Mouse (Mus musculus) limb, embryonic 12.5 days (tissue): ENCODE measurements at regions not wholly inside any gene's neighbourhood (a gene's known extent, or its start where the extent isn't known, plus 50 kb on each side); places are given as distances from the start of the nearest gene placed in this dataset.

Experiments
- ATAC-seq: fragments of 200-750 bp; cut with Nextera tagmentation; 2 replicates; pipeline ENCODE4 v1.8.0; 2017; ENCODE audit warnings: low read depth, moderate TSS enrichment; ENCODE audit not compliant: insufficient number of reproducible peaks, insufficient read depth, low FRiP score, low TSS enrichment
- H3K27ac ChIP-seq: fragments of 300-500 bp; sonication (generic); 2 replicates; pipeline ENCODE4 v1.5.1; 2016; ENCODE audit warnings: mild to moderate bottlenecking, moderate library complexity
- H3K27me3 ChIP-seq: fragments of 300-500 bp; sonication (generic); 2 replicates; pipeline ENCODE4 v1.6.1; 2016; ENCODE audit warnings: mild to moderate bottlenecking, moderate library complexity
- H3K36me3 ChIP-seq: fragments of 300-500 bp; sonication (generic); 2 replicates; pipeline ENCODE4 v1.6.1; 2016; ENCODE audit warnings: mild to moderate bottlenecking, moderate library complexity
- H3K4me1 ChIP-seq: fragments of 300-500 bp; sonication (generic); replicated peaks from 2 replicates; pipeline ENCODE4 v1.6.1; 2016
- H3K4me2 ChIP-seq: fragments of 300-500 bp; sonication (generic); 2 replicates; pipeline ENCODE4 v1.6.1; 2016; ENCODE audit warnings: mild to moderate bottlenecking, moderate library complexity
- H3K4me3 ChIP-seq: fragments of 300-500 bp; sonication (generic); replicated peaks from 2 replicates; pipeline ENCODE4 v1.5.1; 2016; ENCODE audit warnings: mild to moderate bottlenecking
- H3K9ac ChIP-seq: fragments of 300-500 bp; sonication (generic); replicated peaks from 2 replicates; pipeline ENCODE4 v1.6.1; 2016; ENCODE audit warnings: mild to moderate bottlenecking, moderate library complexity
- H3K9me3 ChIP-seq: fragments of 300-500 bp; sonication (generic); 2 replicates; pipeline ENCODE4 v1.6.1; 2016; ENCODE audit warnings: mild to moderate bottlenecking, moderate library complexity
- WGBS: fragments of 180-500 bp; shearing (Covaris S2); methylation state at CpG from one replicate; pipeline ENCODE4 v1.1.7; 2016; 5-methylcytosine and 5-hydroxymethylcytosine counted together

GRCm38 (mm10) chr1:57032407-57032806 is 54.0 kb upstream of the Satb2 start:
- Histone ChIP-seq H3K4me3 (no peak overlapping the region), H3K4me1 (peaks cover 12% of the 10 kb centered on the region), H3K9me3 (no peaks in the 10 kb centered on the region), H3K36me3 (no peaks in the 10 kb centered on the region), H3K27ac (no peak overlapping the region), H3K27me3 (0 out of 2 replicates have a peak, but pooled peaks cover 4% of the 10 kb centered on the region), H3K9ac (no peak overlapping the region), H3K4me2 (no peak overlapping the region)
- WGBS, result 88% methylated on average over 2 of the region's 2 CpGs
- ATAC-seq, result no peak

GRCm38 (mm10) chr1:57033244-57033643 is 54.8 kb upstream of the Satb2 start:
- no peak overlapping the region for H3K4me2 ChIP-seq
- peaks cover 12% of the 10 kb centered on the region for H3K4me1 ChIP-seq
- H3K4me3 ChIP-seq, result no peak overlapping the region
- ATAC-seq, result no peak
- 88% methylated on average over 2 of the region's 2 CpGs for WGBS
- H3K9me3 ChIP-seq, result no peaks in the 10 kb centered on the region
- H3K27ac ChIP-seq, result no peak overlapping the region
- no peaks in the 10 kb centered on the region for H3K36me3 ChIP-seq
- H3K9ac ChIP-seq, result no peak overlapping the region
- peaks cover 7% of the 10 kb centered on the region; the same call in 1 of the 2 replicates for H3K27me3 ChIP-seq

DNA sequence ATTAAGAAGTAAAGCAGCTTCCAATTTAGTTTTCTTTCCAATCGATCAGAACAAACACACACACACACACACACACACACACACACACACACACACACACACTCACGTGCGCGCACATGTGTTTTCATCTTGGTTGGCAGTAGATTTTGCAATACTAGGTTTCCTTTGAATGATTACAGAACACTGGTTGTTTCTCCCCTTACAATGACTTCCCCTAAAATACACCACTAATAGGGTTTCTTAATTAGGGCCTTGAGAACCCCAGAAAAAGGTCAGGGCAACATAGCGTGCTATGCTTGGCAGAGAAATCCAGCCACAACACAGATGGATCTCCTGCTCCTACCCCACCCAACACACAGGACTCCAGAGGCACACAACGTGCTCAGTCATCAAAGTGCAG is 56.0 kb upstream of the Satb2 start:
- Histone ChIP-seq H3K4me1 (peaks cover 12% of the 10 kb centered on the region), H3K4me2 (no peak overlapping the region), H3K4me3 (no peak overlapping the region), H3K9ac (no peak overlapping the region), H3K9me3 (no peaks in the 10 kb centered on the region), H3K36me3 (no peaks in the 10 kb centered on the region), H3K27me3 (peaks cover 7% of the 10 kb centered on the region; the same call in 1 of the 2 replicates), H3K27ac (no peak overlapping the region)
- WGBS, result 71% methylated on average over 6 of the region's 6 CpGs
- no peak for ATAC-seq

DNA sequence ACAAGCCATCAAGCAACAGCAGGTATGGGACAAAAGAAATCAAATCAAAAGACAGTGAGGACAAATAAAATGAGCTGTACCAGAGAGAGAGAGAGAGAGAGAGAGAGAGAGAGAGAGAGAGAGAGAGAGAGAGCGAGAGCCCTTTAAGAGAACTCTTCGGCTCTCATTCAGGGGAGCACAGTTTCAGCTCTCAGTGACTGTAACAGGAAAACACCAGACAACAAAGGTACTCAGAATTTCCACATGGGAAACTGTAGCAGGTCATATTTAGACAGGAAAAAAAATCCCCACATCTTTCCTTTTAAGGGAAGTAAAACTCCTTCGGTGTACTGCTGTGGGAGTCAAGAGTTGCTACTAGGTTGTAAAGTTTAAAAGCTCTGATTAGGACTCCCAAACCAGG is 57.9 kb upstream of the Satb2 start:
- no peaks in the 10 kb centered on the region for H3K9me3 ChIP-seq
- peaks cover 12% of the 10 kb centered on the region for H3K4me1 ChIP-seq
- H3K4me2 ChIP-seq, result no peak overlapping the region
- 0 out of 2 replicates have a peak, but pooled peaks have one; percentile 31 for ATAC-seq
- no peak overlapping the region for H3K27ac ChIP-seq
- H3K4me3 ChIP-seq, result no peak overlapping the region
- WGBS, result 55% methylated on average over 3 of the region's 3 CpGs
- no peaks in the 10 kb centered on the region for H3K36me3 ChIP-seq
- H3K27me3 ChIP-seq, result peaks cover 12% of the 10 kb centered on the region; the same call in 1 of the 2 replicates
- H3K9ac ChIP-seq, result no peak overlapping the region

GRCm38 (mm10) chr1:57040201-57040600 is 61.8 kb upstream of the Satb2 start:
- H3K4me3 ChIP-seq, result no peak overlapping the region
- H3K4me1 ChIP-seq, result peaks cover 12% of the 10 kb centered on the region
- H3K4me2 ChIP-seq, result no peak overlapping the region
- no peak overlapping the region for H3K9ac ChIP-seq
- H3K27ac ChIP-seq, result no peak overlapping the region
- H3K27me3 ChIP-seq, result peaks cover 12% of the 10 kb centered on the region
- ATAC-seq, result no peak
- 34% methylated on average over 8 of the region's 8 CpGs for WGBS
- H3K9me3 ChIP-seq, result no peaks in the 10 kb centered on the region
- H3K36me3 ChIP-seq, result no peaks in the 10 kb centered on the region

DNA sequence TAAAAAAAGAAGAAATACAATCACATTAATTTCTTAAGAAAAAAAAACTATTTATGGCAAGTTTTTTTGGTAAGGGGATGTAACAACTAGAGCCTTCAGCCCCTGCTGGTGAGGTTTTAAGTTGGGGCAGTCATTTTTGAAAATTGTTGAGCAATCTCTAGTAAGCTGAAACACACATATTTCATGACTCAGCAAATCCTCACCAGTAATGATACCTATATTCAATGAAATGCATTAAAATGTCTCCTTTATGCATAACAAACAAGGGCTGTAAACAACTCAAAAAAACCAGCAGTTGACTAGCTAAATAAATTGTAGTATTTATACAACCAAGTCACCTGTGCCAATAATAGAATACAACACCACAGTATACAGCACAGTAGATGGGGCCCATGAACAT is 63.1 kb upstream of the Satb2 start:
- no peak for ATAC-seq
- Histone ChIP-seq H3K36me3 (no peaks in the 10 kb centered on the region), H3K9me3 (no peaks in the 10 kb centered on the region), H3K27ac (no peak overlapping the region), H3K9ac (no peak overlapping the region), H3K4me3 (no peak overlapping the region), H3K27me3 (peaks cover 12% of the 10 kb centered on the region), H3K4me2 (no peak overlapping the region), H3K4me1 (peaks cover 6% of the 10 kb centered on the region; the same call in 1 of the 2 replicates)

DNA sequence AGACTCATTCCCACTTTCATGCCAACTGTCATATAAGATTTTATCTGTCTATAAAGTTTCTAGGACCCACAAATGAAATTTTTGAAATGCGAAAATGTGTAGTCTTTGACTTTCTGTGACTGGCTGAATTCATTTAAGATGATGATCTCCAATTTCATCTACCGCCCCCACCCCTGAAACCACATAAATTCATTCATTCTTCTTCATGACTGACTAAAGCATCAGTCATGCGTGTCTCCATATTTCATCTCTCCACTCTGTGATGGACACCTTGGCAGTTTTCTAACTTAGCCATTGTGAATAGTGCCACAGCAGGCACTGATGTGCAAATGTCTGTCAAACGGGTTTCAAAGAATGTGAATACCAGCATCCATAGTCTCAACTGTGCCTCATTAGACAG is 75.4 kb upstream of the Satb2 start:
- H3K4me3 ChIP-seq, result no peak overlapping the region
- H3K9ac ChIP-seq, result no peak overlapping the region
- no peaks in the 10 kb centered on the region for H3K9me3 ChIP-seq
- 89% methylated on average over 4 of the region's 4 CpGs for WGBS
- no peaks in the 10 kb centered on the region for H3K36me3 ChIP-seq
- no peaks in the 10 kb centered on the region for H3K27me3 ChIP-seq
- H3K4me1 ChIP-seq, result no peaks in the 10 kb centered on the region
- H3K27ac ChIP-seq, result no peak overlapping the region
- no peak overlapping the region for H3K4me2 ChIP-seq
- ATAC-seq, result no peak

- no peak for ATAC-seq
- Histone ChIP-seq H3K4me3 (no peak overlapping the region), H3K27me3 (no peaks in the 10 kb centered on the region), H3K9me3 (no peaks in the 10 kb centered on the region), H3K4me1 (no peaks in the 10 kb centered on the region), H3K36me3 (no peaks in the 10 kb centered on the region), H3K27ac (no peak overlapping the region), H3K4me2 (no peak overlapping the region), H3K9ac (no peak overlapping the region)
- 89% methylated on average over 9 of the region's 9 CpGs for WGBS
Measured at GRCm38 (mm10) chr1:57055976-57056375, 77.5 kb upstream of the Satb2 start.

DNA sequence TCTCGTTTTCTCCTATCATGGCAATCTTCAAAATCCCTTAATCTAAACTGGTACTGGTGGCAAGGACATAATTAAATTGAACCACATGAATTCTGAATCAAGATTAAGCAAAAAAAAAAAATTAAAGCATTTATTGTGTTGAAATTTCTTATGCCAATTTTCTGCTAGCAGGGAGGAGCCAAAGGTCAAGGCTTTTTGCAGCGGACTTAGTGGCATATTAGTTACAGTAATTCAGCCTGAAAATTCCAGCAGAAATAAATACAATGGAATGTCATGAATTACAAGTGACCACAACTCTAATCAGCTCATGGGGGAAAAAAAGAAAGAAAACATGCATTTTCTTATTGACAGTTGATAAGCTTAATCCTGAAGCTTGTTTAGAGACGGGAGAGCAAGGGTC is 80.8 kb upstream of the Satb2 start:
- Histone ChIP-seq H3K4me2 (no peak overlapping the region), H3K4me1 (no peaks in the 10 kb centered on the region), H3K27ac (no peak overlapping the region), H3K4me3 (no peak overlapping the region), H3K9ac (no peak overlapping the region), H3K36me3 (no peaks in the 10 kb centered on the region), H3K9me3 (no peaks in the 10 kb centered on the region), H3K27me3 (no peaks in the 10 kb centered on the region)
- WGBS, result 77% methylated on average over 3 of the region's 3 CpGs
- no peak for ATAC-seq

DNA sequence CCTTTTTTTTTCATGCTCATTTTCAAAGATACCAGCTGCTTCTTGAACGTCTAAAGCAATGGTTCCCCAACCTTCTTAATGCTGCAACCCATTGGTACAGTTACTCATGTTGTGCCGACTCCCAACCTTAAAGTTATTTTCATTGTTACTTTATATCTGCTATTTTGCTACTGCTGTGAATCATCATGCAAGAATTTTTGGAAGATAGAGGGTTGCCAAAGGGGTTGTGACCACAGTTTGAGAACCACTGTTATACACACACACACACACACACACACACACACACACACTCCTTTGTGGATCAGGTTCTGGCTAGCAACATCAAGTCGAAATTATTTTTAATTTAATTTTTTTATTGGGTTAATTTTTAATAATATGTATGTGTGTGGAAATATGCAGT is 96.8 kb upstream of the Satb2 start:
- no peaks in the 10 kb centered on the region for H3K9me3 ChIP-seq
- H3K9ac ChIP-seq, result no peak overlapping the region
- H3K4me3 ChIP-seq, result no peak overlapping the region
- no peak for ATAC-seq
- peaks cover 21% of the 10 kb centered on the region for H3K4me1 ChIP-seq
- WGBS, result 78% methylated on average over 3 of the region's 3 CpGs
- H3K27me3 ChIP-seq, result no peaks in the 10 kb centered on the region
- no peaks in the 10 kb centered on the region for H3K36me3 ChIP-seq
- H3K4me2 ChIP-seq, result no peak overlapping the region
- no peak overlapping the region for H3K27ac ChIP-seq

- no peak for ATAC-seq
- H3K27ac ChIP-seq, result no peak overlapping the region
- WGBS, result 31% methylated on average over 8 of the region's 8 CpGs
- H3K4me1 ChIP-seq, result peaks cover 23% of the 10 kb centered on the region
- 0 out of 2 replicates have a peak, but pooled peaks cover 1% of the 10 kb centered on the region for H3K27me3 ChIP-seq
- H3K36me3 ChIP-seq, result no peaks in the 10 kb centered on the region
- no peak overlapping the region for H3K4me2 ChIP-seq
- H3K9ac ChIP-seq, result no peak overlapping the region
- no peak overlapping the region for H3K4me3 ChIP-seq
- H3K9me3 ChIP-seq, result no peaks in the 10 kb centered on the region
Measured at GRCm38 (mm10) chr1:57076696-57077095, 98.2 kb upstream of the Satb2 start.

GRCm38 (mm10) chr1:57080306-57080705 is 101.9 kb upstream of the Satb2 start:
- Histone ChIP-seq H3K27me3 (0 out of 2 replicates have a peak, but pooled peaks cover 5% of the 10 kb centered on the region), H3K36me3 (no peaks in the 10 kb centered on the region), H3K27ac (no peak overlapping the region), H3K4me2 (no peak overlapping the region), H3K9ac (no peak overlapping the region), H3K4me1 (peaks cover 23% of the 10 kb centered on the region), H3K4me3 (no peak overlapping the region), H3K9me3 (no peaks in the 10 kb centered on the region)
- WGBS, result 31% methylated on average over 4 of the region's 4 CpGs
- ATAC-seq, result no peak
